Comparison of ENCODE assay signal across 9 mouse cellular contexts in genomic region chr2:92371971-92372690, GRCm38 (mm10). TPM values are rescaled to one million over a fixed set of nuclear protein-coding genes. Genes with fewer than 3 reads are reported as not detected.
DNase-seq lines count a peak whose midpoint lies in the region; ATAC-seq and TF ChIP-seq lines count a peak whose summit lies in the region.
"Had no signal": no experiment of that assay in that cellular context is flagged by ENCODE, and none has a peak within 500 bp of the region (broad histone marks: within the 10 kb centered on the region; RNA-seq: fewer than 3 reads in every experiment).

No protein-coding gene starts in this region.

- no peaks in the 10 kb centered on the region for H3K36me3 ChIP-seq in kidney, adult 2 months (ENCODE audit: control insufficient read depth, insufficient read depth, low read length)
- H3K36me3 ChIP-seq in embryonic facial prominence, embryonic 13.5 days: 0 out of 2 replicates have a peak, but pooled peaks cover 2% of the 10 kb centered on the region
- H3K36me3 ChIP-seq in limb, embryonic 12.5 days: peaks cover 2% of the 10 kb centered on the region; the same call in 1 of the 2 replicates
- no peaks in the 10 kb centered on the region for H3K36me3 ChIP-seq in stomach, embryonic 14.5 days (ENCODE audit: control insufficient read depth, insufficient read depth, low read length)

- H3K4me3 ChIP-seq in kidney, adult 2 months (ENCODE audit: insufficient read depth, low read depth, low read length): no peak overlapping the region
- H3K4me3 ChIP-seq in embryonic facial prominence, embryonic 13.5 days: no peak overlapping the region
- H3K4me3 ChIP-seq in limb, embryonic 12.5 days (replicated peaks): no peak overlapping the region
- no peak overlapping the region for H3K4me3 ChIP-seq in stomach, embryonic 14.5 days (ENCODE audit: low read depth, low read length)

- no peak for ATAC-seq in embryonic facial prominence, embryonic 13.5 days (ENCODE audit: insufficient number of reproducible peaks, insufficient read depth, low FRiP score, low TSS enrichment, low read depth)
- ATAC-seq in limb, embryonic 12.5 days (ENCODE audit: insufficient number of reproducible peaks, insufficient read depth, low FRiP score, low TSS enrichment, low read depth): no peak
- ATAC-seq in stomach, embryonic 14.5 days (ENCODE audit: insufficient number of reproducible peaks, insufficient read depth, low FRiP score, low read depth): no peak

- H3K4me2 ChIP-seq in embryonic facial prominence, embryonic 13.5 days: peak overlapping the region; percentile 91
- H3K4me2 ChIP-seq in limb, embryonic 12.5 days: peak overlapping the region; percentile 93
- H3K4me2 ChIP-seq in stomach, embryonic 14.5 days (replicated peaks; ENCODE audit: low read depth, low read length): no peak overlapping the region

- peak overlapping the region; percentile 99 for H3K27ac ChIP-seq in kidney, adult 2 months (ENCODE audit: insufficient read depth, low read depth, low read length)
- H3K27ac ChIP-seq in embryonic facial prominence, embryonic 13.5 days: peak overlapping the region; percentile 69
- peak overlapping the region; percentile 37; the same call in 1 of the 2 replicates for H3K27ac ChIP-seq in limb, embryonic 12.5 days
- H3K27ac ChIP-seq in stomach, embryonic 14.5 days (ENCODE audit: low read length): peak overlapping the region; percentile 82
- H3K27ac ChIP-seq: liver, embryonic 14.5 days had no signal

- H3K4me1 ChIP-seq in kidney, adult 2 months (ENCODE audit: control insufficient read depth, insufficient read depth, low read length): peaks cover 36% of the 10 kb centered on the region
- H3K4me1 ChIP-seq in embryonic facial prominence, embryonic 13.5 days: peaks cover 53% of the 10 kb centered on the region
- H3K4me1 ChIP-seq in limb, embryonic 12.5 days (replicated peaks): peaks cover 62% of the 10 kb centered on the region
- H3K4me1 ChIP-seq in stomach, embryonic 14.5 days (ENCODE audit: control insufficient read depth, insufficient read depth, low read length): peaks cover 31% of the 10 kb centered on the region

- no peaks in the 10 kb centered on the region for H3K9me3 ChIP-seq in embryonic facial prominence, embryonic 13.5 days
- no peaks in the 10 kb centered on the region for H3K9me3 ChIP-seq in limb, embryonic 12.5 days
- no peaks in the 10 kb centered on the region for H3K9me3 ChIP-seq in stomach, embryonic 14.5 days (ENCODE audit: control insufficient read depth, low read depth, low read length)

- DNase-seq in kidney, adult 2 months: no peak
- no peak for DNase-seq in kidney, adult 18-20 months
- no peak for DNase-seq in gastrocnemius, postnatal 4 days (ENCODE audit: low spot score in 2 of 2)
- DNase-seq in frontal cortex, adult 2 months (ENCODE audit: extremely low spot score in 1 of 2, low spot score in 1 of 2): no peak
- no peak for DNase-seq in cerebellum, postnatal 4 days (ENCODE audit: low spot score in 2 of 2)

- no peak for TF ChIP-seq POLR2A in kidney, adult 2 months (IDR thresholded peaks at IDR 0.05; ENCODE audit: low read depth, low read length)

- no peak for TF ChIP-seq CTCF in kidney, adult 2 months (conservative IDR thresholded peaks at IDR 0.05; ENCODE audit: insufficient read depth, insufficient read length, low read depth, low read length)

- H3K27me3 ChIP-seq in kidney, adult 2 months (replicated peaks; ENCODE audit: control insufficient read depth, insufficient read depth, low read length): no peaks in the 10 kb centered on the region
- peaks cover 43% of the 10 kb centered on the region for H3K27me3 ChIP-seq in embryonic facial prominence, embryonic 13.5 days
- peaks cover 44% of the 10 kb centered on the region for H3K27me3 ChIP-seq in limb, embryonic 12.5 days
- no peaks in the 10 kb centered on the region for H3K27me3 ChIP-seq in stomach, embryonic 14.5 days (ENCODE audit: control insufficient read depth, insufficient read depth, low read length)

- WGBS in kidney, adult 2 months: 23% methylated on average over 10 of the region's 10 CpGs
- WGBS in embryonic facial prominence, embryonic 13.5 days: 14% methylated on average over 10 of the region's 10 CpGs
- WGBS in limb, embryonic 12.5 days: 29% methylated on average over 10 of the region's 10 CpGs
- WGBS in stomach, embryonic 14.5 days: 25% methylated on average over 10 of the region's 10 CpGs

- no peak overlapping the region for H3K9ac ChIP-seq in embryonic facial prominence, embryonic 13.5 days
- no peak overlapping the region for H3K9ac ChIP-seq in limb, embryonic 12.5 days (replicated peaks)
- H3K9ac ChIP-seq in stomach, embryonic 14.5 days (replicated peaks; ENCODE audit: low read depth, low read length): no peak overlapping the region
- H3K9ac ChIP-seq: liver, embryonic 14.5 days had no signal

RNA-seq across cellular contexts. Expression of gene Pex16, which starts 2.3 kb away (rescaled TPM):
- polyA plus RNA-seq in kidney, adult 2 months (2012; rRNA removed): 81.9 and 92.5 TPM in 2 replicates
- 20.4 and 20.9 TPM in 2 replicates for polyA plus RNA-seq in embryonic facial prominence, embryonic 13.5 days (2015; fragmentation: Nextera tagmentation; extraction: Ambion mirVana)
- 17.1 and 17.6 TPM in 2 replicates for polyA plus RNA-seq in limb, embryonic 12.5 days (2016; fragmentation: Nextera tagmentation; extraction: Ambion mirVana)
- 20.0 and 23.2 TPM in 2 replicates for polyA plus RNA-seq in stomach, embryonic 14.5 days (2014; fragmentation: Nextera tagmentation; extraction: Ambion mirVana)
- 10 to 100 TPM; 23.0 to 23.1 TPM for total RNA-seq in gastrocnemius, postnatal 4 days (2021)
- 42.4 and 46.2 TPM in 2 replicates for polyA plus RNA-seq in frontal cortex, adult 2 months (2012; rRNA removed)

RNA-seq across cellular contexts. Expression of gene Large2, which starts 2.5 kb away (rescaled TPM):
- polyA plus RNA-seq in kidney, adult 2 months (2012; rRNA removed): 54.1 and 70.7 TPM in 2 replicates
- 15.2 and 16.9 TPM in 2 replicates for polyA plus RNA-seq in embryonic facial prominence, embryonic 13.5 days (2015; fragmentation: Nextera tagmentation; extraction: Ambion mirVana)
- 10.7 and 13.9 TPM in 2 replicates for polyA plus RNA-seq in limb, embryonic 12.5 days (2016; fragmentation: Nextera tagmentation; extraction: Ambion mirVana)
- polyA plus RNA-seq in stomach, embryonic 14.5 days (2014; fragmentation: Nextera tagmentation; extraction: Ambion mirVana): 14.8 and 14.9 TPM in 2 replicates
- under 1 TPM in 1 of 2 experiments, not detected in 1; 0.47 TPM for total RNA-seq in gastrocnemius, postnatal 4 days (2021)
- polyA plus RNA-seq in frontal cortex, adult 2 months (2012; rRNA removed): 0.50 and 0.66 TPM in 2 replicates

RNA-seq across cellular contexts. Expression of gene 1700029I15Rik, which starts 10.2 kb away (rescaled TPM):
- 4.3 and 5.3 TPM in 2 replicates for polyA plus RNA-seq in kidney, adult 2 months (2012; rRNA removed)
- 2.5 and 4.0 TPM in 2 replicates for polyA plus RNA-seq in embryonic facial prominence, embryonic 13.5 days (2015; fragmentation: Nextera tagmentation; extraction: Ambion mirVana)
- 3.0 and 3.3 TPM in 2 replicates for polyA plus RNA-seq in limb, embryonic 12.5 days (2016; fragmentation: Nextera tagmentation; extraction: Ambion mirVana)
- 1.4 and 2.6 TPM in 2 replicates for polyA plus RNA-seq in stomach, embryonic 14.5 days (2014; fragmentation: Nextera tagmentation; extraction: Ambion mirVana)
- total RNA-seq in gastrocnemius, postnatal 4 days (2021): 1 to 10 TPM; 1.8 to 2.6 TPM
- 6.9 and 7.5 TPM in 2 replicates for polyA plus RNA-seq in frontal cortex, adult 2 months (2012; rRNA removed)

RNA-seq across cellular contexts. Expression of gene Mapk8ip1, which starts 28.9 kb away (rescaled TPM):
- 41.5 and 49.3 TPM in 2 replicates for polyA plus RNA-seq in kidney, adult 2 months (2012; rRNA removed)
- 22.0 and 23.9 TPM in 2 replicates for polyA plus RNA-seq in embryonic facial prominence, embryonic 13.5 days (2015; fragmentation: Nextera tagmentation; extraction: Ambion mirVana)
- 29.4 and 34.8 TPM in 2 replicates for polyA plus RNA-seq in limb, embryonic 12.5 days (2016; fragmentation: Nextera tagmentation; extraction: Ambion mirVana)
- polyA plus RNA-seq in stomach, embryonic 14.5 days (2014; fragmentation: Nextera tagmentation; extraction: Ambion mirVana): 11.3 and 12.7 TPM in 2 replicates
- total RNA-seq in gastrocnemius, postnatal 4 days (2021): 10 to 100 TPM; 41.2 to 41.5 TPM
- 288 and 299 TPM in 2 replicates for polyA plus RNA-seq in frontal cortex, adult 2 months (2012; rRNA removed)

Comparison
In these comparisons a context has a peak if more than half of its experiments do, and no peak if none do; other contexts are left out.
1. H3K27ac ChIP-seq: peak in every context shown above with its lines; median percentile 99 in kidney, adult 2 months; 82 in stomach, embryonic 14.5 days; 69 in embryonic facial prominence, embryonic 13.5 days; 37 in limb, embryonic 12.5 days.